Mouse (Mus musculus) midbrain, embryonic 12.5 days (tissue): Measurements from ENCODE around the gene Ltbp2. TPM values are rescaled to one million over a fixed set of nuclear protein-coding genes. Genes with fewer than 3 reads are reported as not detected.

ENCODE experiments used
- ATAC-seq: fragments of 200-750 bp; cut with Nextera tagmentation; 2 replicates; pipeline ENCODE4 v1.8.0; 2017; ENCODE audit warnings: low read depth, moderate TSS enrichment, moderate library complexity; ENCODE audit not compliant: low FRiP score
- H3K27ac ChIP-seq: fragments of 300-500 bp; sonication (generic); replicated peaks from 2 replicates; pipeline ENCODE4 v1.5.1; 2016; ENCODE audit warnings: mild to moderate bottlenecking
- H3K27me3 ChIP-seq: fragments of 300-500 bp; sonication (generic); 2 replicates; pipeline ENCODE4 v1.6.1; 2016; ENCODE audit warnings: mild to moderate bottlenecking
- H3K36me3 ChIP-seq: fragments of 300-500 bp; sonication (generic); 2 replicates; pipeline ENCODE4 v1.6.1; 2016
- H3K4me1 ChIP-seq: fragments of 300-500 bp; sonication (generic); 2 replicates; pipeline ENCODE4 v1.6.1; 2016
- H3K4me2 ChIP-seq: fragments of 300-500 bp; sonication (generic); replicated peaks from 2 replicates; pipeline ENCODE4 v1.6.1; 2016; ENCODE audit warnings: mild to moderate bottlenecking, moderate library complexity
- H3K4me3 ChIP-seq: fragments of 300-500 bp; sonication (generic); 2 replicates; pipeline ENCODE4 v1.5.1; 2016; ENCODE audit warnings: mild to moderate bottlenecking
- H3K9ac ChIP-seq: fragments of 300-500 bp; sonication (generic); replicated peaks from 2 replicates; pipeline ENCODE4 v1.6.1; 2016; ENCODE audit warnings: mild to moderate bottlenecking, moderate library complexity
- H3K9me3 ChIP-seq: fragments of 300-500 bp; sonication (generic); 2 replicates; pipeline ENCODE4 v1.6.1; 2016; ENCODE audit warnings: mild to moderate bottlenecking
- WGBS: fragments of 180-500 bp; shearing (Covaris S2); methylation state at CpG from one replicate; pipeline ENCODE4 v1.1.7; 2016; 5-methylcytosine and 5-hydroxymethylcytosine counted together
- polyA plus RNA-seq: library from polyadenylated mRNA; unstranded; fragments of >200 nt; fragmentation: Nextera tagmentation; extraction: Ambion mirVana; gene quantifications from 2 replicates; pipeline ENCODE4 v1.2.1, GENCODE M21; 2016

Gene Ltbp2
- polyA plus RNA-seq, 1 experiment from 2014 or later, result 0.43 TPM

- no peak overlapping the region for H3K9ac ChIP-seq
- H3K4me1 ChIP-seq, result peaks cover 10% of the 10 kb centered on the region
- 81% methylated on average over 7 of the region's 7 CpGs for WGBS
- no peaks in the 10 kb centered on the region for H3K9me3 ChIP-seq
- no peak overlapping the region for H3K4me2 ChIP-seq
- no peaks in the 10 kb centered on the region for H3K27me3 ChIP-seq
- H3K4me3 ChIP-seq, result no peak overlapping the region
- H3K27ac ChIP-seq, result no peak overlapping the region
- no peaks in the 10 kb centered on the region for H3K36me3 ChIP-seq
- ATAC-seq, result no peak
These were observed 28.1 kb upstream of the Ltbp2 start for GRCm38 (mm10) chr12:84904399-84904798.

GRCm38 (mm10) chr12:84900317-84900716 is 24.0 kb upstream of the Ltbp2 start:
- Histone ChIP-seq H3K4me3 (no peak overlapping the region), H3K9ac (no peak overlapping the region), H3K9me3 (no peaks in the 10 kb centered on the region), H3K36me3 (no peaks in the 10 kb centered on the region), H3K27ac (no peak overlapping the region), H3K4me2 (no peak overlapping the region), H3K4me1 (no peaks in the 10 kb centered on the region), H3K27me3 (no peaks in the 10 kb centered on the region)
- 89% methylated on average over 7 of the region's 7 CpGs for WGBS
- ATAC-seq, result no peak

GRCm38 (mm10) chr12:84897322-84897721 is 21.0 kb upstream of the Ltbp2 start:
- Histone ChIP-seq H3K36me3 (no peaks in the 10 kb centered on the region), H3K9me3 (no peaks in the 10 kb centered on the region), H3K4me1 (peaks cover 2% of the 10 kb centered on the region; the same call in 1 of the 2 replicates), H3K4me3 (no peak overlapping the region), H3K27ac (no peak overlapping the region), H3K4me2 (no peak overlapping the region), H3K9ac (no peak overlapping the region), H3K27me3 (no peaks in the 10 kb centered on the region)
- WGBS, result 84% methylated on average over 5 of the region's 5 CpGs
- ATAC-seq, result no peak

- H3K9me3 ChIP-seq, result no peaks in the 10 kb centered on the region
- H3K9ac ChIP-seq, result no peak overlapping the region
- peaks cover 2% of the 10 kb centered on the region; the same call in 1 of the 2 replicates for H3K4me1 ChIP-seq
- H3K4me3 ChIP-seq, result no peak overlapping the region
- H3K4me2 ChIP-seq, result no peak overlapping the region
- no peaks in the 10 kb centered on the region for H3K36me3 ChIP-seq
- H3K27ac ChIP-seq, result no peak overlapping the region
- ATAC-seq, result no peak
- 84% methylated on average over 6 of the region's 6 CpGs for WGBS
- no peaks in the 10 kb centered on the region for H3K27me3 ChIP-seq
These were observed 19.9 kb upstream of the Ltbp2 start for GRCm38 (mm10) chr12:84896235-84896634.

GRCm38 (mm10) chr12:84893648-84894628 is 17.6 kb upstream of the Ltbp2 start:
- H3K4me1 ChIP-seq, result peaks cover 2% of the 10 kb centered on the region; the same call in 1 of the 2 replicates
- no peak overlapping the region for H3K4me3 ChIP-seq
- H3K9ac ChIP-seq, result no peak overlapping the region
- H3K4me2 ChIP-seq, result no peak overlapping the region
- no peak for ATAC-seq
- no peaks in the 10 kb centered on the region for H3K36me3 ChIP-seq
- no peaks in the 10 kb centered on the region for H3K9me3 ChIP-seq
- H3K27me3 ChIP-seq, result no peaks in the 10 kb centered on the region
- WGBS, result 61% methylated on average over 9 of the region's 9 CpGs
- no peak overlapping the region for H3K27ac ChIP-seq

GRCm38 (mm10) chr12:84890289-84890688 is 14.0 kb upstream of the Ltbp2 start:
- Histone ChIP-seq H3K27me3 (no peaks in the 10 kb centered on the region), H3K4me1 (peaks cover 2% of the 10 kb centered on the region; the same call in 1 of the 2 replicates), H3K27ac (no peak overlapping the region), H3K4me3 (no peak overlapping the region), H3K9me3 (no peaks in the 10 kb centered on the region), H3K4me2 (no peak overlapping the region), H3K36me3 (no peaks in the 10 kb centered on the region), H3K9ac (no peak overlapping the region)
- ATAC-seq, result no peak
- 74% methylated on average over 15 of the region's 15 CpGs for WGBS

GRCm38 (mm10) chr12:84885107-84885876 is 9.0 kb upstream of the Ltbp2 start:
- ATAC-seq, result no peak
- H3K27ac ChIP-seq, result no peak overlapping the region
- H3K36me3 ChIP-seq, result no peaks in the 10 kb centered on the region
- no peak overlapping the region for H3K9ac ChIP-seq
- H3K4me3 ChIP-seq, result no peak overlapping the region
- H3K27me3 ChIP-seq, result no peaks in the 10 kb centered on the region
- 77% methylated on average over 11 of the region's 11 CpGs for WGBS
- no peaks in the 10 kb centered on the region for H3K9me3 ChIP-seq
- H3K4me2 ChIP-seq, result no peak overlapping the region
- H3K4me1 ChIP-seq, result no peaks in the 10 kb centered on the region

- no peak overlapping the region for H3K27ac ChIP-seq
- WGBS, result 85% methylated on average over 7 of the region's 7 CpGs
- no peak for ATAC-seq
- no peaks in the 10 kb centered on the region for H3K27me3 ChIP-seq
- no peak overlapping the region for H3K4me2 ChIP-seq
- H3K9ac ChIP-seq, result no peak overlapping the region
- no peaks in the 10 kb centered on the region for H3K4me1 ChIP-seq
- H3K4me3 ChIP-seq, result no peak overlapping the region
- no peaks in the 10 kb centered on the region for H3K36me3 ChIP-seq
- H3K9me3 ChIP-seq, result no peaks in the 10 kb centered on the region
These were observed 8.2 kb upstream of the Ltbp2 start for GRCm38 (mm10) chr12:84884423-84885076.

- Histone ChIP-seq H3K9ac (no peak overlapping the region), H3K9me3 (no peaks in the 10 kb centered on the region), H3K27ac (no peak overlapping the region), H3K4me1 (no peaks in the 10 kb centered on the region), H3K4me2 (no peak overlapping the region), H3K36me3 (no peaks in the 10 kb centered on the region), H3K27me3 (peaks cover 13% of the 10 kb centered on the region; the same call in 1 of the 2 replicates), H3K4me3 (no peak overlapping the region)
- no peak for ATAC-seq
- 80% methylated on average over 4 of the region's 4 CpGs for WGBS
These were observed 6.5 kb upstream of the Ltbp2 start for GRCm38 (mm10) chr12:84882796-84883195.

GRCm38 (mm10) chr12:84880091-84880490 is 3.8 kb upstream of the Ltbp2 start:
- Histone ChIP-seq H3K9me3 (no peaks in the 10 kb centered on the region), H3K27me3 (peaks cover 40% of the 10 kb centered on the region)
- WGBS, result 56% methylated on average over 11 of the region's 11 CpGs

GRCm38 (mm10) chr12:84875761-84876480 is 411 bp downstream of the Ltbp2 start:
- Histone ChIP-seq H3K4me2 (peak overlapping the region; percentile 46), H3K36me3 (no peaks in the 10 kb centered on the region), H3K4me1 (peaks cover 14% of the 10 kb centered on the region), H3K27ac (no peak overlapping the region), H3K27me3 (peaks cover 56% of the 10 kb centered on the region), H3K4me3 (peak overlapping the region; percentile 34), H3K9ac (no peak overlapping the region), H3K9me3 (no peaks in the 10 kb centered on the region)
- WGBS, result 2% methylated on average over 59 of the region's 59 CpGs
- ATAC-seq, result no peak

More at GRCm38 (mm10) chr12:84880091-84880490, 3.8 kb upstream of the Ltbp2 start:
- no peak overlapping the region for H3K27ac ChIP-seq
- ATAC-seq, result no peak
- no peak overlapping the region for H3K4me2 ChIP-seq
- no peak overlapping the region for H3K4me3 ChIP-seq
- no peaks in the 10 kb centered on the region for H3K36me3 ChIP-seq
- peaks cover 14% of the 10 kb centered on the region for H3K4me1 ChIP-seq
- H3K9ac ChIP-seq, result no peak overlapping the region
